Comparison of ENCODE assay signal across 14 mouse cellular contexts in the genomic region with DNA sequence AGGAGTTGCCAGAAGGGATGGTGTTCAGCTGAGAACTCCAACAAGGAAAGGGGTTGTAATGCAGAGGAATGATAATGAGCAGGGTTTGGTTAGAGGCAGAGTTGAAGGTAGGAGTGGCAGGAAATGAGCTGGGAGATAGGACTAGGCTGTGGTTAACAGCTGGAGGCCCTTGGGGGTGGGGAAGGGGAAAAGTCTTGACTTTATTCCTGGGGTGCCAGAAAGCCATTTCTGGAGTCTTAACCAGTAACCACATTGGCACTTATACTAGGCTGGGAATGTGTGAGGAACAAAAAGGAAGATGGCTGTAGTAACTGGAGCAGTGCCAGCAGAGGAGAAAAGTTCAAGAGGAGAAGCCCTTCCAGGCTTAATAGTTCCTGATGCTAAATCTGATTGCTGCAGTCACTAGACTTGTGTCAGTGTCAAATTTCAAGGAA. TPM values are rescaled to one million over a fixed set of nuclear protein-coding genes. Genes with fewer than 3 reads are reported as not detected.
DNase-seq lines count a peak whose midpoint lies in the region; ATAC-seq and TF ChIP-seq lines count a peak whose summit lies in the region.
"Had no signal": no experiment of that assay in that cellular context is flagged by ENCODE, and none has a peak within 500 bp of the region (broad histone marks: within the 10 kb centered on the region; RNA-seq: fewer than 3 reads in every experiment).

No protein-coding gene starts in this region.

- TF ChIP-seq POLR2A in embryonic fibroblast, embryonic 13.5 days (IDR thresholded peaks at IDR 0.05; ENCODE audit: low read depth, low read length) = no peak

- TF ChIP-seq CTCF in embryonic fibroblast, embryonic 13.5 days (IDR thresholded peaks at IDR 0.05; ENCODE audit: borderline replicate concordance, insufficient read depth, low read length) = no peak

- peak; percentile 69 for ATAC-seq in CD4-positive, CD25-positive, alpha-beta regulatory T cell, adult 4 months
- peak; percentile 82 for ATAC-seq in liver, embryonic 16.5 days (ENCODE audit: low read depth)

- peak overlapping the region; percentile 53 for H3K27ac ChIP-seq in embryonic fibroblast, embryonic 13.5 days (ENCODE audit: insufficient read depth, low read length)
- H3K27ac ChIP-seq in liver, embryonic 16.5 days (ENCODE audit: low read length) = peak overlapping the region; percentile 70
- H3K27ac ChIP-seq: hindbrain, embryonic 14.5 days had no signal

- H3K9me3 ChIP-seq in liver, embryonic 16.5 days (replicated peaks; ENCODE audit: control insufficient read depth, low read length) = no peaks in the 10 kb centered on the region

- peak; percentile 56 for DNase-seq in 416B (ENCODE audit: low read depth)
- DNase-seq in spleen, postnatal 36 days (ENCODE audit: low spot score in 2 of 2) = no peak
- no peak for DNase-seq in layer of hippocampus, postnatal 36 days
- DNase-seq in adrenal gland, postnatal 4 days (ENCODE audit: low spot score in 2 of 2) = no peak
- DNase-seq: embryo, embryonic 11 days; right cerebral cortex, postnatal 14 days; thymus, postnatal 4 days had no signal

- no peaks in the 10 kb centered on the region; the same call in 1 of the 2 replicates for H3K36me3 ChIP-seq in liver, embryonic 16.5 days (ENCODE audit: control insufficient read depth, insufficient read depth)

- H3K9ac ChIP-seq in liver, embryonic 16.5 days (ENCODE audit: low read depth, low read length) = peak overlapping the region; percentile 43
- H3K9ac ChIP-seq: hindbrain, embryonic 14.5 days had no signal

- no peak overlapping the region for H3K4me3 ChIP-seq in embryonic fibroblast, embryonic 13.5 days (ENCODE audit: insufficient read depth, low read length)
- H3K4me3 ChIP-seq in liver, embryonic 16.5 days (ENCODE audit: low read depth, low read length) = no peak overlapping the region

- H3K4me1 ChIP-seq in embryonic fibroblast, embryonic 13.5 days (ENCODE audit: control insufficient read depth, insufficient read depth, low read length) = peaks cover 16% of the 10 kb centered on the region
- H3K4me1 ChIP-seq in liver, embryonic 16.5 days (ENCODE audit: control insufficient read depth, low read depth, low read length) = peaks cover 25% of the 10 kb centered on the region

- H3K27me3 ChIP-seq in liver, embryonic 16.5 days (ENCODE audit: control insufficient read depth, insufficient read depth, low read depth, low read length) = no peaks in the 10 kb centered on the region

- peak overlapping the region; percentile 40; the same call in 1 of the 2 replicates for H3K4me2 ChIP-seq in liver, embryonic 16.5 days (ENCODE audit: low read depth, low read length)
- H3K4me2 ChIP-seq: hindbrain, embryonic 14.5 days had no signal

RNA-seq across cellular contexts. Expression of a gene that starts 7.4 kb away (rescaled TPM):
- polyA plus RNA-seq in CD4-positive, CD25-positive, alpha-beta regulatory T cell, adult 4 months (2017; shearing (Covaris generic)) = 10 to 100 TPM; 76.3 to 99.4 TPM
- 46.6 and 49.5 TPM in 2 replicates for polyA plus RNA-seq in embryonic fibroblast, embryonic 13.5 days (2011; ENCODE audit: insufficient read length, low read depth, missing spikeins)
- polyA plus RNA-seq in liver, embryonic 16.5 days (2015; fragmentation: Nextera tagmentation; extraction: Ambion mirVana) = 15.8 and 16.7 TPM in 2 replicates
- total RNA-seq in layer of hippocampus, postnatal 36 days (2021) = 10 to 100 TPM; 15.9 to 20.3 TPM
- total RNA-seq in adrenal gland, postnatal 4 days (2021) = 10 to 100 TPM; 71.3 to 77.9 TPM

RNA-seq across cellular contexts. Expression of a gene that starts 22.7 kb away (rescaled TPM):
- polyA plus RNA-seq in CD4-positive, CD25-positive, alpha-beta regulatory T cell, adult 4 months (2017; shearing (Covaris generic)) = under 1 TPM in 1 of 2 experiments, not detected in 1; 0.79 TPM
- polyA plus RNA-seq in embryonic fibroblast, embryonic 13.5 days (2011; ENCODE audit: insufficient read length, low read depth, missing spikeins) = not detected in 2 replicates
- polyA plus RNA-seq in liver, embryonic 16.5 days (2015; fragmentation: Nextera tagmentation; extraction: Ambion mirVana) = 0.55 and 0.61 TPM in 2 replicates
- not detected for total RNA-seq in layer of hippocampus, postnatal 36 days (2021)
- total RNA-seq in adrenal gland, postnatal 4 days (2021) = not detected
- total RNA-seq: layer of hippocampus, postnatal 25 days had no signal

RNA-seq across cellular contexts. Expression of a gene that starts 25.1 kb away (rescaled TPM):
- polyA plus RNA-seq in CD4-positive, CD25-positive, alpha-beta regulatory T cell, adult 4 months (2017; shearing (Covaris generic)) = under 1 TPM in 1 of 2 experiments, not detected in 1; 0.28 TPM
- not detected in 2 replicates for polyA plus RNA-seq in embryonic fibroblast, embryonic 13.5 days (2011; ENCODE audit: insufficient read length, low read depth, missing spikeins)
- polyA plus RNA-seq in liver, embryonic 16.5 days (2015; fragmentation: Nextera tagmentation; extraction: Ambion mirVana) = 285 and 295 TPM in 2 replicates
- not detected for total RNA-seq in layer of hippocampus, postnatal 36 days (2021)
- total RNA-seq in adrenal gland, postnatal 4 days (2021) = 1 to 10 TPM; 5.0 to 9.9 TPM

RNA-seq across cellular contexts. Expression of a gene that starts 32.3 kb away (rescaled TPM):
- not detected for polyA plus RNA-seq in CD4-positive, CD25-positive, alpha-beta regulatory T cell, adult 4 months (2017; shearing (Covaris generic))
- not detected in 2 replicates for polyA plus RNA-seq in embryonic fibroblast, embryonic 13.5 days (2011; ENCODE audit: insufficient read length, low read depth, missing spikeins)
- not detected in 2 replicates for polyA plus RNA-seq in liver, embryonic 16.5 days (2015; fragmentation: Nextera tagmentation; extraction: Ambion mirVana)
- not detected for total RNA-seq in layer of hippocampus, postnatal 36 days (2021)
- total RNA-seq in adrenal gland, postnatal 4 days (2021) = not detected
- total RNA-seq: adrenal gland, postnatal 36 days; layer of hippocampus, postnatal 25 days had no signal
- polyA plus RNA-seq: hindbrain, embryonic 14.5 days; lung, embryonic 16.5 days had no signal

RNA-seq across cellular contexts. Expression of a gene that starts 45.6 kb away (rescaled TPM):
- polyA plus RNA-seq in CD4-positive, CD25-positive, alpha-beta regulatory T cell, adult 4 months (2017; shearing (Covaris generic)) = not detected
- not detected in 2 replicates for polyA plus RNA-seq in embryonic fibroblast, embryonic 13.5 days (2011; ENCODE audit: insufficient read length, low read depth, missing spikeins)
- not detected in 2 replicates for polyA plus RNA-seq in liver, embryonic 16.5 days (2015; fragmentation: Nextera tagmentation; extraction: Ambion mirVana)
- total RNA-seq in layer of hippocampus, postnatal 36 days (2021) = not detected
- total RNA-seq in adrenal gland, postnatal 4 days (2021) = under 1 TPM in 1 of 2 experiments, not detected in 1; 0.17 TPM
- total RNA-seq: layer of hippocampus, postnatal 25 days had no signal
- polyA plus RNA-seq: hindbrain, embryonic 14.5 days; lung, embryonic 16.5 days had no signal

Comparison
In these comparisons a context has a peak if more than half of its experiments do, and no peak if none do; other contexts are left out.
1. RNA of a gene that starts 25.1 kb away (polyA plus RNA-seq): 285 to 295 TPM in liver, embryonic 16.5 days; 0.28 TPM in CD4-positive, CD25-positive, alpha-beta regulatory T cell, adult 4 months and not detected in embryonic fibroblast, embryonic 13.5 days; every median in the first group is over 100 times any median in the second.